Mouse (Mus musculus) limb, embryonic 11.5 days (tissue): ENCODE measurements around the gene Saxo1. TPM values are rescaled to one million over a fixed set of nuclear protein-coding genes. Genes with fewer than 3 reads are reported as not detected.
A peak's percentile ranks its signal among the peaks of the same experiment; 100 is the strongest.

Experiments
- ATAC-seq: fragments of 200-750 bp; cut with Nextera tagmentation; 2 replicates; pipeline ENCODE4 v1.8.0; 2017; ENCODE audit warnings: low read depth; ENCODE audit not compliant: insufficient number of reproducible peaks, low FRiP score, low TSS enrichment
- DNase-seq: peaks from one replicate; pipeline ENCODE4 v3.0.0-alpha.2; 2015; ENCODE audit warnings: low spot score
- H3K27ac ChIP-seq: fragments of 300-500 bp; sonication (generic); replicated peaks from 2 replicates; pipeline ENCODE4 v1.5.1; 2014; ENCODE audit warnings: low read depth, mild to moderate bottlenecking, low read length
- H3K27me3 ChIP-seq: fragments of 300-500 bp; sonication (generic); 2 replicates; pipeline ENCODE4 v1.6.1; 2014; ENCODE audit warnings: mild to moderate bottlenecking, low read length, mixed read lengths; ENCODE audit not compliant: control insufficient read depth, insufficient read depth
- H3K36me3 ChIP-seq: fragments of 300-500 bp; sonication (generic); 2 replicates; pipeline ENCODE4 v1.6.1; 2014; ENCODE audit warnings: mild to moderate bottlenecking, low read length, moderate library complexity, mixed read lengths; ENCODE audit not compliant: control insufficient read depth, insufficient read depth
- H3K4me1 ChIP-seq: fragments of 300-500 bp; sonication (generic); 2 replicates; pipeline ENCODE4 v1.6.1; 2014; ENCODE audit warnings: low read length, mixed read lengths; ENCODE audit not compliant: control insufficient read depth, insufficient read depth
- H3K4me2 ChIP-seq: fragments of 300-500 bp; sonication (generic); 2 replicates; pipeline ENCODE4 v1.6.1; 2014; ENCODE audit warnings: low read depth, mild to moderate bottlenecking, moderate library complexity; ENCODE audit not compliant: severe bottlenecking
- H3K4me3 ChIP-seq: fragments of 300-500 bp; sonication (generic); 2 replicates; pipeline ENCODE4 v1.5.1; 2014; ENCODE audit warnings: low read depth, low read length
- H3K9ac ChIP-seq: fragments of 300-500 bp; sonication (generic); 2 replicates; pipeline ENCODE4 v1.6.1; 2014; ENCODE audit warnings: mild to moderate bottlenecking, low read length
- H3K9me3 ChIP-seq: fragments of 300-500 bp; sonication (generic); 2 replicates; pipeline ENCODE4 v1.6.1; 2016; ENCODE audit warnings: low read length; ENCODE audit not compliant: control insufficient read depth
- WGBS: fragments of 180-500 bp; shearing (Covaris S2); extraction: QIAGEN DNeasy Blood & Tissue Kit; methylation state at CpG from one replicate; pipeline ENCODE4 v1.1.7; 2014; 5-methylcytosine and 5-hydroxymethylcytosine counted together
- polyA plus RNA-seq: library from polyadenylated mRNA; unstranded; fragments of >200 nt; fragmentation: Nextera tagmentation; extraction: Ambion mirVana; gene quantifications from 2 replicates; pipeline ENCODE4 v1.2.1, GENCODE M21; 2014

Gene Saxo1
- polyA plus RNA-seq, 1 experiment from 2014 or later = 0.36 TPM

GRCm38 (mm10) chr4:86520695-86521094, 37.4 kb downstream of the Saxo1 start:
- WGBS = 57% methylated on average over 12 of the region's 12 CpGs
- Histone ChIP-seq H3K9me3 (no peaks in the 10 kb centered on the region), H3K9ac (no peak overlapping the region), H3K4me3 (no peak overlapping the region), H3K4me1 (0 out of 2 replicates have a peak, but pooled peaks cover 11% of the 10 kb centered on the region), H3K27me3 (no peaks in the 10 kb centered on the region), H3K27ac (no peak overlapping the region), H3K36me3 (no peaks in the 10 kb centered on the region; the same call in 1 of the 2 replicates), H3K4me2 (no peak overlapping the region)
- peak; percentile 21 for DNase-seq
- ATAC-seq = no peak

GRCm38 (mm10) chr4:86519953-86520352, 38.2 kb downstream of the Saxo1 start:
- ATAC-seq = no peak
- peak; percentile 11 for DNase-seq
- Histone ChIP-seq H3K27ac (no peak overlapping the region), H3K36me3 (no peaks in the 10 kb centered on the region; the same call in 1 of the 2 replicates), H3K4me2 (no peak overlapping the region), H3K4me1 (0 out of 2 replicates have a peak, but pooled peaks cover 8% of the 10 kb centered on the region), H3K4me3 (no peak overlapping the region), H3K27me3 (no peaks in the 10 kb centered on the region), H3K9me3 (no peaks in the 10 kb centered on the region), H3K9ac (no peak overlapping the region)
- WGBS = 80% methylated on average over 6 of the region's 6 CpGs

- H3K36me3 ChIP-seq = no peaks in the 10 kb centered on the region
- WGBS = 85% methylated on average over 6 of the region's 6 CpGs
- no peak for DNase-seq
These were observed 53.5 kb downstream of the Saxo1 start for GRCm38 (mm10) chr4:86504656-86505055.

GRCm38 (mm10) chr4:86499561-86499960, 58.6 kb downstream of the Saxo1 start:
- Histone ChIP-seq H3K4me1 (no peaks in the 10 kb centered on the region), H3K4me2 (no peak overlapping the region), H3K9me3 (no peaks in the 10 kb centered on the region), H3K36me3 (no peaks in the 10 kb centered on the region), H3K27ac (no peak overlapping the region), H3K9ac (no peak overlapping the region), H3K27me3 (no peaks in the 10 kb centered on the region), H3K4me3 (no peak overlapping the region)
- WGBS = 93% methylated on average over 1 of the region's 1 CpGs
- ATAC-seq (no peak), DNase-seq (no peak)

More at GRCm38 (mm10) chr4:86504656-86505055, 53.5 kb downstream of the Saxo1 start:
- Histone ChIP-seq H3K9ac (no peak overlapping the region), H3K27me3 (no peaks in the 10 kb centered on the region), H3K4me2 (no peak overlapping the region), H3K27ac (no peak overlapping the region), H3K9me3 (no peaks in the 10 kb centered on the region), H3K4me1 (no peaks in the 10 kb centered on the region), H3K4me3 (no peak overlapping the region)
- no peak for ATAC-seq

GRCm38 (mm10) chr4:86498754-86499153, 59.4 kb downstream of the Saxo1 start:
- ATAC-seq = no peak
- Histone ChIP-seq H3K4me1 (no peaks in the 10 kb centered on the region), H3K4me3 (no peak overlapping the region), H3K4me2 (no peak overlapping the region), H3K9me3 (no peaks in the 10 kb centered on the region), H3K36me3 (no peaks in the 10 kb centered on the region), H3K27ac (no peak overlapping the region), H3K27me3 (no peaks in the 10 kb centered on the region), H3K9ac (no peak overlapping the region)
- 63% methylated on average over 5 of the region's 5 CpGs for WGBS
- DNase-seq = no peak

- ATAC-seq (no peak), DNase-seq (no peak)
- H3K4me1 ChIP-seq = peaks cover 11% of the 10 kb centered on the region
- H3K9me3 ChIP-seq = no peaks in the 10 kb centered on the region
- no peak overlapping the region for H3K9ac ChIP-seq
- no peaks in the 10 kb centered on the region for H3K27me3 ChIP-seq
- H3K36me3 ChIP-seq = no peaks in the 10 kb centered on the region
- no peak overlapping the region for H3K4me2 ChIP-seq
- 88% methylated on average over 5 of the region's 5 CpGs for WGBS
- H3K4me3 ChIP-seq = no peak overlapping the region
- H3K27ac ChIP-seq = no peak overlapping the region
These were observed 69.0 kb downstream of the Saxo1 start for GRCm38 (mm10) chr4:86489128-86489527.

GRCm38 (mm10) chr4:86486901-86487300, 71.2 kb downstream of the Saxo1 start:
- no peak overlapping the region for H3K4me2 ChIP-seq
- no peaks in the 10 kb centered on the region for H3K27me3 ChIP-seq
- ATAC-seq (no peak), DNase-seq (no peak)
- no peaks in the 10 kb centered on the region for H3K36me3 ChIP-seq
- H3K9ac ChIP-seq = no peak overlapping the region
- peaks cover 15% of the 10 kb centered on the region for H3K4me1 ChIP-seq
- H3K9me3 ChIP-seq = no peaks in the 10 kb centered on the region
- WGBS = 89% methylated on average over 2 of the region's 2 CpGs
- H3K4me3 ChIP-seq = no peak overlapping the region
- no peak overlapping the region for H3K27ac ChIP-seq

GRCm38 (mm10) chr4:86486491-86486890, 71.6 kb downstream of the Saxo1 start:
- H3K27me3 ChIP-seq = no peaks in the 10 kb centered on the region
- no peaks in the 10 kb centered on the region for H3K9me3 ChIP-seq
- 79% methylated on average over 4 of the region's 4 CpGs for WGBS
- peaks cover 15% of the 10 kb centered on the region for H3K4me1 ChIP-seq
- H3K9ac ChIP-seq = no peak overlapping the region
- no peak overlapping the region for H3K4me2 ChIP-seq
- no peak for DNase-seq
- H3K36me3 ChIP-seq = no peaks in the 10 kb centered on the region
- H3K4me3 ChIP-seq = no peak overlapping the region
- no peak overlapping the region for H3K27ac ChIP-seq
- no peak for ATAC-seq

- ATAC-seq (peak; percentile 66; the same call in 1 of the 2 replicates), DNase-seq (peak; percentile 76)
- no peaks in the 10 kb centered on the region for H3K36me3 ChIP-seq
- no peak overlapping the region for H3K4me3 ChIP-seq
- H3K27me3 ChIP-seq = no peaks in the 10 kb centered on the region
- H3K4me1 ChIP-seq = peaks cover 18% of the 10 kb centered on the region
- no peaks in the 10 kb centered on the region for H3K9me3 ChIP-seq
- H3K4me2 ChIP-seq = no peak overlapping the region
- no peak overlapping the region for H3K27ac ChIP-seq
- H3K9ac ChIP-seq = no peak overlapping the region
- 12% methylated on average over 6 of the region's 6 CpGs for WGBS
These were observed 73.1 kb downstream of the Saxo1 start for GRCm38 (mm10) chr4:86485052-86485451.
